11 mouse cellular contexts compared by ENCODE assay signal in the genomic region with DNA sequence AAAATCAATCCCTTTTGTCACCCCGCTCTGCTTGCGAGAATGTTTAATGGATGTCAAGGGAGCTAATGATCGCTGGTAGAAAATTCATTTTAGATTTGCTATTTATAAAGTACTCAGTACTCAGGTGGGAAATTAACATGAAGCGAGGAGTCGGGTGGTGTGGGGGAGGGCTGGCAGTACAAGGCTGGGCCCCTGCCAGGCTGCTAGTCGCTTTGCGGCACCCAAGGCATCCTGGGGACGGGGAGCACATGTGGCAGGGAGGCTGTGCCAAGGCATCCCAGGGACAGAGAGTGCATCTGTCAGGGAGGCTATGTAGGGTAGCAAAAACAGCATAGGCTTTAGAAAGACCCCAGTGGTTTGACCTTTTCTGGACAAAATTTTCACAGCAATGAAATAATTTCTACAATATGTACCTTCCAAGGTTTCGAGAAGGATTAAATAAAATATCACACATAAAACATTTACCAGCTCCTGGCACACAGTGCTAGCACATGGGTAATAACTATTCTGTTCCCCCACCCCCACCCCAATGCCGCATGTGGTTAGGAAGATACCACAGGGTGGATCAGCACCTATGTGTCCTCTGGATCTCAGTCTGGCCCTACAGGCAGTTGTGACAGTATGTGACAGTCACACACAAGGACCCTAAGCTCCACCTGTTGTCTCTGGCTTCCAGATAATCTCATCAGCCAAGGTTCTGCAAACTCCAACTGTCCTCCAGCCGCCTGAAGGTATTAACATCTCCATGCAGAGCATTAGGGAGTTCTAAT. TPM values are rescaled to one million over a fixed set of nuclear protein-coding genes. Genes with fewer than 3 reads are reported as not detected.
A peak's percentile ranks its signal among the peaks of the same experiment; 100 is the strongest.
DNase-seq lines count a peak whose midpoint lies in the region.
"Had no signal": no experiment of that assay in that cellular context is flagged by ENCODE, and none has a peak within 500 bp of the region (broad histone marks: within the 10 kb centered on the region; RNA-seq: fewer than 3 reads in every experiment).

No protein-coding gene starts in this region.

- intact Hi-C loops in heart, postnatal 10 days (cut with DNase I): no loop called here
- intact Hi-C loops in heart, postnatal 25 days (cut with DNase I): no loop called here

- peak; percentile 37 for DNase-seq in heart, postnatal 10 days
- DNase-seq in heart, postnatal 25 days (ENCODE audit: low spot score): no peak
- DNase-seq in right cerebral cortex, adult 18-20 months: peak; percentile 62
- no peak for DNase-seq in right cerebral cortex, adult 2 months (ENCODE audit: low spot score in 2 of 2)
- peak; percentile 21 for DNase-seq in layer of hippocampus, adult 9-11 months
- no peak for DNase-seq in T-cell, adult 2 months (ENCODE audit: low spot score)
- DNase-seq in urinary bladder, postnatal 36 days (ENCODE audit: low spot score in 2 of 2): no peak
- DNase-seq: cerebellum, postnatal 36 days; lung, embryonic 14.5 days; thymus, postnatal 25 days had no signal

RNA-seq across cellular contexts. Expression of a gene that starts 20.6 kb away (rescaled TPM):
- 1 to 10 TPM; 6.9 to 7.4 TPM for total RNA-seq in heart, postnatal 10 days (2021)
- 1 to 10 TPM; 2.2 to 2.7 TPM for total RNA-seq in heart, postnatal 25 days (2021)
- total RNA-seq: megakaryocyte-erythroid progenitor cell, adult 5-6 weeks had no signal

Comparison
In these comparisons a context has a peak if more than half of its experiments do, and no peak if none do; other contexts are left out.
1. DNase-seq: peak in heart, postnatal 10 days (2 of 2), right cerebral cortex, adult 18-20 months (single experiment) and layer of hippocampus, adult 9-11 months (single experiment); none in heart, postnatal 25 days (single experiment), right cerebral cortex, adult 2 months (0 of 2), T-cell, adult 2 months (single experiment) and urinary bladder, postnatal 36 days (0 of 2).